Mouse (Mus musculus) heart, embryonic 12.5 days (tissue): Measurements from ENCODE around the gene Setd2. TPM values are rescaled to one million over a fixed set of nuclear protein-coding genes. Genes with fewer than 3 reads are reported as not detected.

ENCODE experiments used
- ATAC-seq: fragments of 200-750 bp; cut with Nextera tagmentation; 2 replicates; pipeline ENCODE4 v1.8.0; 2017; ENCODE audit warnings: moderate TSS enrichment, moderate library complexity; ENCODE audit not compliant: insufficient number of reproducible peaks, low FRiP score
- H3K27ac ChIP-seq: fragments of 300-500 bp; sonication (generic); 2 replicates; pipeline ENCODE4 v1.5.1; 2016; ENCODE audit warnings: mild to moderate bottlenecking, moderate library complexity; ENCODE audit not compliant: poor library complexity, severe bottlenecking
- H3K27me3 ChIP-seq: fragments of 300-500 bp; sonication (generic); replicated peaks from 2 replicates; pipeline ENCODE4 v1.6.1; 2016; ENCODE audit warnings: mild to moderate bottlenecking, moderate library complexity
- H3K36me3 ChIP-seq: fragments of 300-500 bp; sonication (generic); 2 replicates; pipeline ENCODE4 v1.6.1; 2016; ENCODE audit warnings: mild to moderate bottlenecking, moderate library complexity
- H3K4me1 ChIP-seq: fragments of 300-500 bp; sonication (generic); replicated peaks from 2 replicates; pipeline ENCODE4 v1.6.1; 2016; ENCODE audit warnings: mild to moderate bottlenecking
- H3K4me2 ChIP-seq: fragments of 300-500 bp; sonication (generic); 2 replicates; pipeline ENCODE4 v1.6.1; 2016; ENCODE audit warnings: mild to moderate bottlenecking, moderate library complexity
- H3K4me3 ChIP-seq: fragments of 300-500 bp; sonication (generic); 2 replicates; pipeline ENCODE4 v1.5.1; 2016; ENCODE audit warnings: mild to moderate bottlenecking
- H3K9ac ChIP-seq: fragments of 300-500 bp; sonication (generic); 2 replicates; pipeline ENCODE4 v1.6.1; 2016; ENCODE audit warnings: mild to moderate bottlenecking, moderate library complexity
- H3K9me3 ChIP-seq: fragments of 300-500 bp; sonication (generic); replicated peaks from 2 replicates; pipeline ENCODE4 v1.6.1; 2016; ENCODE audit warnings: mild to moderate bottlenecking, moderate library complexity
- WGBS: fragments of 180-500 bp; shearing (Covaris S2); methylation state at CpG from one replicate; pipeline ENCODE4 v1.1.7; 2016; 5-methylcytosine and 5-hydroxymethylcytosine counted together
- polyA plus RNA-seq: library from polyadenylated mRNA; unstranded; fragments of >200 nt; fragmentation: Nextera tagmentation; extraction: Ambion mirVana; gene quantifications from 2 replicates; pipeline ENCODE4 v1.2.1, GENCODE M21; 2016

The Setd2 gene
- polyA plus RNA-seq, 1 experiment from 2014 or later, result 28.5 TPM

GRCm38 (mm10) chr9:110641006-110641405 lies 108.6 kb downstream of the Setd2 start:
- Histone ChIP-seq H3K9ac (no peak overlapping the region), H3K27me3 (peaks cover 7% of the 10 kb centered on the region), H3K36me3 (peaks cover 17% of the 10 kb centered on the region), H3K4me3 (no peak overlapping the region), H3K4me2 (no peak overlapping the region), H3K9me3 (no peaks in the 10 kb centered on the region), H3K27ac (no peak overlapping the region), H3K4me1 (peaks cover 22% of the 10 kb centered on the region)
- ATAC-seq, result no peak
- 75% methylated on average over 5 of the region's 5 CpGs for WGBS

- 51% methylated on average over 5 of the region's 5 CpGs for WGBS
- H3K4me2 ChIP-seq, result no peak overlapping the region
Measured at GRCm38 (mm10) chr9:110642812-110643524, 110.6 kb downstream of the Setd2 start.

GRCm38 (mm10) chr9:110643787-110644186 lies 111.4 kb downstream of the Setd2 start:
- no peak overlapping the region for H3K4me3 ChIP-seq
- H3K36me3 ChIP-seq, result 0 out of 2 replicates have a peak, but pooled peaks cover 4% of the 10 kb centered on the region
- H3K4me2 ChIP-seq, result no peak overlapping the region
- no peaks in the 10 kb centered on the region for H3K9me3 ChIP-seq
- peaks cover 21% of the 10 kb centered on the region for H3K4me1 ChIP-seq
- 53% methylated on average over 9 of the region's 9 CpGs for WGBS
- no peak overlapping the region; the same call in 1 of the 2 replicates for H3K9ac ChIP-seq
- no peak overlapping the region for H3K27ac ChIP-seq
- no peaks in the 10 kb centered on the region for H3K27me3 ChIP-seq
- ATAC-seq, result no peak

More at GRCm38 (mm10) chr9:110642812-110643524, 110.6 kb downstream of the Setd2 start:
- peaks cover 12% of the 10 kb centered on the region; the same call in 1 of the 2 replicates for H3K36me3 ChIP-seq
- H3K27ac ChIP-seq, result no peak overlapping the region
- no peak overlapping the region for H3K4me3 ChIP-seq
- H3K9me3 ChIP-seq, result no peaks in the 10 kb centered on the region
- peaks cover 22% of the 10 kb centered on the region for H3K4me1 ChIP-seq
- H3K9ac ChIP-seq, result no peak overlapping the region
- ATAC-seq, result no peak
- H3K27me3 ChIP-seq, result no peaks in the 10 kb centered on the region

- 0 out of 2 replicates have a peak, but pooled peaks cover 2% of the 10 kb centered on the region for H3K36me3 ChIP-seq
- H3K4me2 ChIP-seq, result no peak overlapping the region
- no peaks in the 10 kb centered on the region for H3K27me3 ChIP-seq
- 86% methylated on average over 10 of the region's 10 CpGs for WGBS
- no peaks in the 10 kb centered on the region for H3K9me3 ChIP-seq
- no peak overlapping the region for H3K4me3 ChIP-seq
- H3K27ac ChIP-seq, result no peak overlapping the region
- H3K4me1 ChIP-seq, result peaks cover 21% of the 10 kb centered on the region
- H3K9ac ChIP-seq, result no peak overlapping the region; the same call in 1 of the 2 replicates
- no peak for ATAC-seq
Measured at GRCm38 (mm10) chr9:110644295-110644694, 111.9 kb downstream of the Setd2 start.

GRCm38 (mm10) chr9:110645219-110645618 lies 112.8 kb downstream of the Setd2 start:
- WGBS, result 73% methylated on average over 9 of the region's 9 CpGs
- no peaks in the 10 kb centered on the region for H3K9me3 ChIP-seq
- H3K4me3 ChIP-seq, result no peak overlapping the region
- H3K4me2 ChIP-seq, result no peak overlapping the region
- no peak for ATAC-seq
- no peaks in the 10 kb centered on the region for H3K36me3 ChIP-seq
- no peak overlapping the region for H3K9ac ChIP-seq
- no peak overlapping the region for H3K27ac ChIP-seq
- peaks cover 21% of the 10 kb centered on the region for H3K4me1 ChIP-seq
- no peaks in the 10 kb centered on the region for H3K27me3 ChIP-seq

GRCm38 (mm10) chr9:110649775-110650174 lies 117.4 kb downstream of the Setd2 start:
- no peak overlapping the region for H3K4me3 ChIP-seq
- H3K36me3 ChIP-seq, result no peaks in the 10 kb centered on the region
- H3K9ac ChIP-seq, result no peak overlapping the region
- H3K27me3 ChIP-seq, result 0 out of 2 replicates have a peak, but pooled peaks cover 15% of the 10 kb centered on the region
- no peak overlapping the region for H3K27ac ChIP-seq
- ATAC-seq, result no peak
- H3K9me3 ChIP-seq, result no peaks in the 10 kb centered on the region
- no peak overlapping the region for H3K4me2 ChIP-seq
- H3K4me1 ChIP-seq, result peaks cover 37% of the 10 kb centered on the region

- no peak for ATAC-seq
- Histone ChIP-seq H3K4me3 (peak overlapping the region; percentile 7; the same call in 1 of the 2 replicates), H3K9ac (peak overlapping the region; percentile 34; the same call in 1 of the 2 replicates), H3K9me3 (no peaks in the 10 kb centered on the region), H3K27me3 (0 out of 2 replicates have a peak, but pooled peaks cover 15% of the 10 kb centered on the region), H3K4me1 (peaks cover 43% of the 10 kb centered on the region), H3K27ac (0 out of 2 replicates have a peak overlapping the region, but pooled peaks have one; percentile 1), H3K4me2 (peak overlapping the region; percentile 93), H3K36me3 (no peaks in the 10 kb centered on the region)
- WGBS, result 32% methylated on average over 13 of the region's 13 CpGs
Measured at GRCm38 (mm10) chr9:110651931-110652722, 119.7 kb downstream of the Setd2 start.

- Histone ChIP-seq H3K9me3 (no peaks in the 10 kb centered on the region), H3K36me3 (no peaks in the 10 kb centered on the region), H3K4me3 (peak overlapping the region; percentile 63), H3K4me1 (peaks cover 49% of the 10 kb centered on the region), H3K9ac (peak overlapping the region; percentile 64), H3K27me3 (0 out of 2 replicates have a peak, but pooled peaks cover 15% of the 10 kb centered on the region), H3K4me2 (peak overlapping the region; percentile 93), H3K27ac (no peak overlapping the region)
- no peak for ATAC-seq
- 23% methylated on average over 14 of the region's 14 CpGs for WGBS
Measured at GRCm38 (mm10) chr9:110652963-110653654, 120.7 kb downstream of the Setd2 start.

GRCm38 (mm10) chr9:110653655-110654461 lies 121.5 kb downstream of the Setd2 start, which contains the start of gene Nbeal2:
Gene Nbeal2, minus strand, starts transcription at chr9:110654161.
- no peaks in the 10 kb centered on the region for H3K9me3 ChIP-seq
- H3K4me1 ChIP-seq, result peaks cover 46% of the 10 kb centered on the region
- peak; percentile 92 for ATAC-seq
- peak within 1 kb of the TSS; percentile 61 for H3K27ac ChIP-seq
- peak within 1 kb of the TSS; percentile 64 for H3K9ac ChIP-seq
- H3K4me3 ChIP-seq, result peak within 1 kb of the TSS; percentile 63
- WGBS, result under 1% methylated on average over 73 of the region's 75 CpGs
- H3K36me3 ChIP-seq, result no peaks in the 10 kb centered on the region
- H3K4me2 ChIP-seq, result peak within 1 kb of the TSS; percentile 93
- H3K27me3 ChIP-seq, result 0 out of 2 replicates have a peak, but pooled peaks cover 15% of the 10 kb centered on the region
